In the genomic region with DNA sequence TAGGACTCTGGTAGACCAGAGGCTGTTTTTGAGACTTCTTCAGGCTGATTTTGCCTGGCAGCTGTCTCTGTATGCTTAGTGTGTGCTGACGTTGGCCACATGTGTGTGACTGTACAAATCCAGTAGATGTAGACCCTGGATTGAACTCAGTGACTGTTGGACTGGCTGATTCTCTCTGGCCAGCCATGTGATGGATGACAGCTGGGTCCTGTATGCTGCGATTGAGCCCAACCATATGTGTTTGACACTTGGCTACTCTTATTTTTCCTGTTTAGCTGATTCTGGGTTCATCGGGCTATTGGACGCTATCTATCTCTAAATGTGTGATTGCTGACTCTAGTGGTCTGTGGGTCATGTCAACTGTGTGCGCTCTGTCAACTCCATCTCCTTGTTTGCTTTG, we compare ENCODE assay signal across 13 mouse cellular contexts. TPM values are rescaled to one million over a fixed set of nuclear protein-coding genes. Genes with fewer than 3 reads are reported as not detected.
DNase-seq lines count a peak whose midpoint lies in the region; ATAC-seq and TF ChIP-seq lines count a peak whose summit lies in the region.
"Had no signal": no experiment of that assay in that cellular context is flagged by ENCODE, and none has a peak within 500 bp of the region (broad histone marks: within the 10 kb centered on the region; RNA-seq: fewer than 3 reads in every experiment).

No protein-coding gene starts in this region.

- H3K27ac ChIP-seq in kidney, embryonic 15.5 days = no peak overlapping the region
- no peak overlapping the region for H3K27ac ChIP-seq in kidney, adult 2 months (ENCODE audit: insufficient read depth, low read depth, low read length)
- H3K27ac ChIP-seq in liver, embryonic 13.5 days = no peak overlapping the region; the same call in 1 of the 2 replicates
- no peak overlapping the region for H3K27ac ChIP-seq in liver, embryonic 16.5 days (ENCODE audit: low read length)
- no peak overlapping the region for H3K27ac ChIP-seq in hindbrain, embryonic 16.5 days (ENCODE audit: low read depth, low read length)
- no peak overlapping the region for H3K27ac ChIP-seq in hindbrain, embryonic 13.5 days
- H3K27ac ChIP-seq: forebrain, embryonic 13.5 days; hindbrain, embryonic 15.5 days; limb, embryonic 12.5 days had no signal

- H3K4me2 ChIP-seq in kidney, embryonic 15.5 days = no peak overlapping the region
- peak overlapping the region; percentile 77 for H3K4me2 ChIP-seq in liver, embryonic 13.5 days
- peak overlapping the region; percentile 65; the same call in 1 of the 2 replicates for H3K4me2 ChIP-seq in liver, embryonic 16.5 days (ENCODE audit: low read depth, low read length)
- H3K4me2 ChIP-seq in hindbrain, embryonic 16.5 days (ENCODE audit: low read length) = no peak overlapping the region
- no peak overlapping the region for H3K4me2 ChIP-seq in hindbrain, embryonic 13.5 days
- H3K4me2 ChIP-seq: forebrain, embryonic 13.5 days; hindbrain, embryonic 15.5 days; limb, embryonic 12.5 days had no signal

- DNase-seq in kidney, adult 2 months = no peak
- no peak for DNase-seq in liver, embryonic 13.5 days
- DNase-seq in lung, postnatal 25 days (ENCODE audit: low spot score) = peak; percentile 18
- DNase-seq: cerebellum, adult 11 months; spleen, adult 18-20 months had no signal

- peaks cover 21% of the 10 kb centered on the region for H3K27me3 ChIP-seq in kidney, embryonic 15.5 days
- H3K27me3 ChIP-seq in kidney, adult 2 months (replicated peaks; ENCODE audit: control insufficient read depth, insufficient read depth, low read length) = no peaks in the 10 kb centered on the region
- H3K27me3 ChIP-seq in liver, embryonic 13.5 days = no peaks in the 10 kb centered on the region
- H3K27me3 ChIP-seq in liver, embryonic 16.5 days (ENCODE audit: control insufficient read depth, insufficient read depth, low read depth, low read length) = no peaks in the 10 kb centered on the region
- H3K27me3 ChIP-seq in hindbrain, embryonic 16.5 days (replicated peaks; ENCODE audit: control insufficient read depth, insufficient read depth, low read length) = 0 out of 2 replicates have a peak, but pooled peaks cover 2% of the 10 kb centered on the region
- peaks cover 9% of the 10 kb centered on the region; the same call in 1 of the 2 replicates for H3K27me3 ChIP-seq in hindbrain, embryonic 13.5 days
- H3K27me3 ChIP-seq: forebrain, embryonic 13.5 days; hindbrain, embryonic 15.5 days had no signal

- H3K9ac ChIP-seq in kidney, embryonic 15.5 days = no peak overlapping the region
- peak overlapping the region; percentile 79 for H3K9ac ChIP-seq in liver, embryonic 13.5 days
- H3K9ac ChIP-seq in liver, embryonic 16.5 days (ENCODE audit: low read depth, low read length) = no peak overlapping the region
- no peak overlapping the region for H3K9ac ChIP-seq in hindbrain, embryonic 16.5 days (ENCODE audit: low read depth, low read length)
- H3K9ac ChIP-seq in hindbrain, embryonic 13.5 days = no peak overlapping the region
- H3K9ac ChIP-seq: forebrain, embryonic 13.5 days; hindbrain, embryonic 15.5 days; limb, embryonic 12.5 days had no signal

- TF ChIP-seq CTCF in kidney, adult 2 months (conservative IDR thresholded peaks at IDR 0.05; ENCODE audit: insufficient read depth, insufficient read length, low read depth, low read length) = no peak

- WGBS in kidney, embryonic 15.5 days = 80% methylated on average over 5 of the region's 5 CpGs
- WGBS in kidney, adult 2 months = 63% methylated on average over 5 of the region's 5 CpGs
- 76% methylated on average over 5 of the region's 5 CpGs for WGBS in liver, embryonic 13.5 days (ENCODE audit: insufficient replicate concordance)
- 81% methylated on average over 5 of the region's 5 CpGs for WGBS in liver, embryonic 16.5 days (ENCODE audit: insufficient replicate concordance)
- 95% methylated on average over 5 of the region's 5 CpGs for WGBS in hindbrain, embryonic 16.5 days
- 91% methylated on average over 5 of the region's 5 CpGs for WGBS in hindbrain, embryonic 13.5 days

- ATAC-seq in kidney, embryonic 15.5 days (replicated peaks; ENCODE audit: low FRiP score) = peak; percentile 70; the same call in 1 of the 2 replicates
- ATAC-seq in liver, embryonic 13.5 days (ENCODE audit: low read depth) = no peak
- ATAC-seq in liver, embryonic 16.5 days (ENCODE audit: low read depth) = no peak
- ATAC-seq in hindbrain, embryonic 16.5 days = no peak
- ATAC-seq in hindbrain, embryonic 13.5 days (ENCODE audit: low FRiP score) = no peak
- ATAC-seq: forebrain, embryonic 13.5 days had no signal

- no peak overlapping the region for H3K4me3 ChIP-seq in kidney, embryonic 15.5 days (replicated peaks)
- H3K4me3 ChIP-seq in kidney, adult 2 months (ENCODE audit: insufficient read depth, low read depth, low read length) = no peak overlapping the region
- H3K4me3 ChIP-seq in liver, embryonic 13.5 days (replicated peaks) = peak overlapping the region; percentile 64
- peak overlapping the region; percentile 64; the same call in 1 of the 2 replicates for H3K4me3 ChIP-seq in liver, embryonic 16.5 days (ENCODE audit: low read depth, low read length)
- H3K4me3 ChIP-seq in hindbrain, embryonic 16.5 days (ENCODE audit: low read length) = no peak overlapping the region
- no peak overlapping the region for H3K4me3 ChIP-seq in hindbrain, embryonic 13.5 days
- H3K4me3 ChIP-seq: forebrain, embryonic 13.5 days; hindbrain, embryonic 15.5 days; limb, embryonic 12.5 days had no signal

- no peaks in the 10 kb centered on the region for H3K4me1 ChIP-seq in kidney, embryonic 15.5 days
- no peaks in the 10 kb centered on the region for H3K4me1 ChIP-seq in kidney, adult 2 months (ENCODE audit: control insufficient read depth, insufficient read depth, low read length)
- H3K4me1 ChIP-seq in liver, embryonic 13.5 days (replicated peaks) = peaks cover 28% of the 10 kb centered on the region
- H3K4me1 ChIP-seq in liver, embryonic 16.5 days (ENCODE audit: control insufficient read depth, low read depth, low read length) = no peaks in the 10 kb centered on the region; the same call in 1 of the 2 replicates
- no peaks in the 10 kb centered on the region for H3K4me1 ChIP-seq in hindbrain, embryonic 16.5 days (ENCODE audit: control insufficient read depth, insufficient read depth, low read depth, low read length)
- H3K4me1 ChIP-seq in hindbrain, embryonic 13.5 days (replicated peaks) = no peaks in the 10 kb centered on the region
- H3K4me1 ChIP-seq: forebrain, embryonic 13.5 days; hindbrain, embryonic 15.5 days; limb, embryonic 12.5 days had no signal

- no peaks in the 10 kb centered on the region for H3K9me3 ChIP-seq in kidney, embryonic 15.5 days (replicated peaks)
- H3K9me3 ChIP-seq in liver, embryonic 13.5 days (replicated peaks) = no peaks in the 10 kb centered on the region
- no peaks in the 10 kb centered on the region for H3K9me3 ChIP-seq in liver, embryonic 16.5 days (replicated peaks; ENCODE audit: control insufficient read depth, low read length)
- H3K9me3 ChIP-seq in hindbrain, embryonic 16.5 days (ENCODE audit: control insufficient read depth, low read length) = peaks cover 5% of the 10 kb centered on the region; the same call in 1 of the 2 replicates
- no peaks in the 10 kb centered on the region for H3K9me3 ChIP-seq in hindbrain, embryonic 13.5 days
- H3K9me3 ChIP-seq: forebrain, embryonic 13.5 days; hindbrain, embryonic 15.5 days; limb, embryonic 12.5 days had no signal

- no peak for TF ChIP-seq POLR2A in kidney, adult 2 months (IDR thresholded peaks at IDR 0.05; ENCODE audit: low read depth, low read length)

- no peaks in the 10 kb centered on the region for H3K36me3 ChIP-seq in kidney, embryonic 15.5 days
- no peaks in the 10 kb centered on the region for H3K36me3 ChIP-seq in kidney, adult 2 months (ENCODE audit: control insufficient read depth, insufficient read depth, low read length)
- peaks cover 31% of the 10 kb centered on the region for H3K36me3 ChIP-seq in liver, embryonic 13.5 days
- H3K36me3 ChIP-seq in liver, embryonic 16.5 days (ENCODE audit: control insufficient read depth, insufficient read depth) = no peaks in the 10 kb centered on the region
- no peaks in the 10 kb centered on the region for H3K36me3 ChIP-seq in hindbrain, embryonic 16.5 days (ENCODE audit: control insufficient read depth, insufficient read depth, low read length)
- no peaks in the 10 kb centered on the region for H3K36me3 ChIP-seq in hindbrain, embryonic 13.5 days
- H3K36me3 ChIP-seq: hindbrain, embryonic 15.5 days; limb, embryonic 12.5 days had no signal

RNA-seq across cellular contexts. Expression of gene Slc38a5, which starts 3.1 kb away (rescaled TPM):
- 1.4 and 3.4 TPM in 2 replicates for polyA plus RNA-seq in kidney, embryonic 15.5 days (2015; fragmentation: Nextera tagmentation; extraction: Ambion mirVana)
- not detected in 2 replicates for polyA plus RNA-seq in kidney, adult 2 months (2012; rRNA removed)
- 76.5 and 79.6 TPM in 2 replicates for polyA plus RNA-seq in liver, embryonic 13.5 days (2015; fragmentation: Nextera tagmentation; extraction: Ambion mirVana)
- polyA plus RNA-seq in liver, embryonic 16.5 days (2015; fragmentation: Nextera tagmentation; extraction: Ambion mirVana) = 52.6 and 53.9 TPM in 2 replicates
- polyA plus RNA-seq in hindbrain, embryonic 16.5 days (2015; fragmentation: Nextera tagmentation; extraction: Ambion mirVana) = 34.6 and 43.0 TPM in 2 replicates
- 30.0 and 30.6 TPM in 2 replicates for polyA plus RNA-seq in hindbrain, embryonic 13.5 days (2015; fragmentation: Nextera tagmentation; extraction: Ambion mirVana)

RNA-seq across cellular contexts. Expression of gene Ftsj1, which starts 21.9 kb away (rescaled TPM):
- 39.7 and 40.4 TPM in 2 replicates for polyA plus RNA-seq in kidney, embryonic 15.5 days (2015; fragmentation: Nextera tagmentation; extraction: Ambion mirVana)
- polyA plus RNA-seq in kidney, adult 2 months (2012; rRNA removed) = 31.1 and 32.1 TPM in 2 replicates
- 40.1 and 41.9 TPM in 2 replicates for polyA plus RNA-seq in liver, embryonic 13.5 days (2015; fragmentation: Nextera tagmentation; extraction: Ambion mirVana)
- 29.3 and 30.7 TPM in 2 replicates for polyA plus RNA-seq in liver, embryonic 16.5 days (2015; fragmentation: Nextera tagmentation; extraction: Ambion mirVana)
- 49.9 and 52.8 TPM in 2 replicates for polyA plus RNA-seq in hindbrain, embryonic 16.5 days (2015; fragmentation: Nextera tagmentation; extraction: Ambion mirVana)
- polyA plus RNA-seq in hindbrain, embryonic 13.5 days (2015; fragmentation: Nextera tagmentation; extraction: Ambion mirVana) = 46.9 and 48.4 TPM in 2 replicates

RNA-seq across cellular contexts. Expression of gene Ssxb10, which starts 53.2 kb away (rescaled TPM):
- not detected in 2 replicates for polyA plus RNA-seq in kidney, embryonic 15.5 days (2015; fragmentation: Nextera tagmentation; extraction: Ambion mirVana)
- polyA plus RNA-seq in kidney, adult 2 months (2012; rRNA removed) = not detected in 2 replicates
- polyA plus RNA-seq in liver, embryonic 13.5 days (2015; fragmentation: Nextera tagmentation; extraction: Ambion mirVana) = not detected in 2 replicates
- polyA plus RNA-seq in liver, embryonic 16.5 days (2015; fragmentation: Nextera tagmentation; extraction: Ambion mirVana) = not detected in 2 replicates
- polyA plus RNA-seq in hindbrain, embryonic 16.5 days (2015; fragmentation: Nextera tagmentation; extraction: Ambion mirVana) = not detected in 2 replicates
- not detected in 2 replicates for polyA plus RNA-seq in hindbrain, embryonic 13.5 days (2015; fragmentation: Nextera tagmentation; extraction: Ambion mirVana)
- polyA plus RNA-seq: embryonic facial prominence, embryonic 14.5 days; forebrain, embryonic 13.5 days; hindbrain, embryonic 15.5 days; limb, embryonic 12.5 days had no signal

Comparison
In these comparisons a context has a peak if more than half of its experiments do, and no peak if none do; other contexts are left out.
1. H3K4me2 ChIP-seq: peak in liver, embryonic 13.5 days (single experiment) and liver, embryonic 16.5 days (single experiment); none in kidney, embryonic 15.5 days (single experiment), hindbrain, embryonic 16.5 days (single experiment) and hindbrain, embryonic 13.5 days (single experiment).
2. H3K4me3 ChIP-seq: peak in liver, embryonic 13.5 days (single experiment) and liver, embryonic 16.5 days (single experiment); none in kidney, embryonic 15.5 days (single experiment), kidney, adult 2 months (single experiment), hindbrain, embryonic 16.5 days (single experiment) and hindbrain, embryonic 13.5 days (single experiment).